Mouse (Mus musculus) midbrain, embryonic 12.5 days (tissue): ENCODE results near the gene Phc2. TPM values are rescaled to one million over a fixed set of nuclear protein-coding genes. Genes with fewer than 3 reads are reported as not detected.

Source experiments
- ATAC-seq: fragments of 200-750 bp; cut with Nextera tagmentation; 2 replicates; pipeline ENCODE4 v1.8.0; 2017; ENCODE audit warnings: low read depth, moderate TSS enrichment, moderate library complexity; ENCODE audit not compliant: low FRiP score
- H3K27ac ChIP-seq: fragments of 300-500 bp; sonication (generic); replicated peaks from 2 replicates; pipeline ENCODE4 v1.5.1; 2016; ENCODE audit warnings: mild to moderate bottlenecking
- H3K27me3 ChIP-seq: fragments of 300-500 bp; sonication (generic); 2 replicates; pipeline ENCODE4 v1.6.1; 2016; ENCODE audit warnings: mild to moderate bottlenecking
- H3K36me3 ChIP-seq: fragments of 300-500 bp; sonication (generic); 2 replicates; pipeline ENCODE4 v1.6.1; 2016
- H3K4me1 ChIP-seq: fragments of 300-500 bp; sonication (generic); 2 replicates; pipeline ENCODE4 v1.6.1; 2016
- H3K4me2 ChIP-seq: fragments of 300-500 bp; sonication (generic); replicated peaks from 2 replicates; pipeline ENCODE4 v1.6.1; 2016; ENCODE audit warnings: mild to moderate bottlenecking, moderate library complexity
- H3K4me3 ChIP-seq: fragments of 300-500 bp; sonication (generic); 2 replicates; pipeline ENCODE4 v1.5.1; 2016; ENCODE audit warnings: mild to moderate bottlenecking
- H3K9ac ChIP-seq: fragments of 300-500 bp; sonication (generic); replicated peaks from 2 replicates; pipeline ENCODE4 v1.6.1; 2016; ENCODE audit warnings: mild to moderate bottlenecking, moderate library complexity
- H3K9me3 ChIP-seq: fragments of 300-500 bp; sonication (generic); 2 replicates; pipeline ENCODE4 v1.6.1; 2016; ENCODE audit warnings: mild to moderate bottlenecking
- WGBS: fragments of 180-500 bp; shearing (Covaris S2); methylation state at CpG from one replicate; pipeline ENCODE4 v1.1.7; 2016; 5-methylcytosine and 5-hydroxymethylcytosine counted together
- polyA plus RNA-seq: library from polyadenylated mRNA; unstranded; fragments of >200 nt; fragmentation: Nextera tagmentation; extraction: Ambion mirVana; gene quantifications from 2 replicates; pipeline ENCODE4 v1.2.1, GENCODE M21; 2016

The Phc2 gene
- polyA plus RNA-seq, 1 experiment from 2014 or later = 133 TPM

DNA sequence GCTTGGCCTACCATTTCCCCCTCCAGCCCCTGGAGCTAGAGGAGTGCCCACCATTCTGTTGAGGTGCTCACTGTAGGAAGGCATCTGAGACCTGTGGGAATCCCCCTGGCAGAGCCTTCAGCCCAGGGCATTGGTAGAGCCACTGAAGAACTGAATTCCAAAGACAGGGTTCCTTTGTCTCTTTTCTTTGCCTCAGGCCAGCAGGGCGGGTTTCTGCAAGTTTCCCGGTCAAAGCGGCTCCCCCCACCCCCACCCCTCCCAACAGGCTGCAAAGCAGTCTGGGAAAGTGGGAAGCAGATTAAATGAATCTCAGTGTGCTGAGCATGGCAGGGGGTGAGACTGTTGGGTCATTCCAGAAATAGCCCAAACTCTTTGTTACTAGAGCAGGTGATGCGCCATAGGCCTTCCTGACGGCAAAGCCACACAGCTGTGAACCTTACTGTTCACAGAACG is 82.7 kb downstream of the Phc2 start:
- H3K4me1 ChIP-seq = peaks cover 74% of the 10 kb centered on the region
- H3K4me2 ChIP-seq = peak overlapping the region; percentile 25
- WGBS = 4% methylated on average over 6 of the region's 6 CpGs
- no peaks in the 10 kb centered on the region for H3K9me3 ChIP-seq
- no peaks in the 10 kb centered on the region for H3K27me3 ChIP-seq
- H3K36me3 ChIP-seq = peaks cover 8% of the 10 kb centered on the region; the same call in 1 of the 2 replicates
- H3K9ac ChIP-seq = peak overlapping the region; percentile 7
- peak; percentile 75 for ATAC-seq
- 0 out of 2 replicates have a peak overlapping the region, but pooled peaks have one; percentile 0 for H3K4me3 ChIP-seq
- peak overlapping the region; percentile 81 for H3K27ac ChIP-seq

DNA sequence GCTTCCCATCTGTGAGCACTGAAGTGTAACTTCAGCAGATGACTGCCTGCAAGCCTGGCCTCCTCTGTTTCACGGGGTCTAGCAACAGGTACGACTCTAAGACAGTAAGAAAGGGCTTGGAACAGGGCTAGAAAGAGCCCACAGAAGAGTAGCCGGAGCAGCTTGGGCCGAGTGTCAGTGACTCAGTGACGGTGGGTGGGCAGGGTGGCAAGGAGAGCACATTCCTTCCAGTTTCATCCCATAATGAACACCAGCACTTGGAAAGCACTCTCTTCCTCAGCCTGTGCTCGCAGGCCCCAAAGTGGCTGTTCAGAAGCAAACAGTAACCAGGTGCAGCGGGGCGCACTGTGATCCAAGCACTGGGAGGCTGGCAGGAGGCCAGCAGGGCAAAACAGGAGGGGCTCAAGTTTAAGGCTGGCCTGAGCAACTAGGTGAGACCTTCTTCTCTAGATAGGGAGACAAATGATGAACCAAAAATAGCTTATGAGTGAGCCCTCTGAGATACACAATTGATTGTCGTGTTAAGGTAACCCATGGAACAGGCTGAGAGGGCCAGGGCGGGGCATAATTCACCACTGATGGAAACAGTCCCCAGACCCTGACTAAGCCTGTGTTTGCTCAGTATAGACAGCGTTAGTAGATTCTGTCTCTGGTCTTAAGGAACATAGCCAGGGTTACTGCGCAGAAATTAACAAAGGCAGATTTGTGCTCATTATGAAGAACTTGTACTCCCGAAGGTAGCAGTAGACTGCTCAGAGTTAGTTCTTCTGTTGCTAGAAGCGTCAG is 83.5 kb downstream of the Phc2 start:
- WGBS = 56% methylated on average over 14 of the region's 14 CpGs
- Histone ChIP-seq H3K27me3 (no peaks in the 10 kb centered on the region), H3K27ac (peak overlapping the region; percentile 81), H3K4me1 (peaks cover 74% of the 10 kb centered on the region), H3K4me2 (peak overlapping the region; percentile 25), H3K4me3 (no peak overlapping the region), H3K9ac (no peak overlapping the region; the same call in 1 of the 2 replicates), H3K36me3 (peaks cover 15% of the 10 kb centered on the region), H3K9me3 (no peaks in the 10 kb centered on the region)
- no peak for ATAC-seq

DNA sequence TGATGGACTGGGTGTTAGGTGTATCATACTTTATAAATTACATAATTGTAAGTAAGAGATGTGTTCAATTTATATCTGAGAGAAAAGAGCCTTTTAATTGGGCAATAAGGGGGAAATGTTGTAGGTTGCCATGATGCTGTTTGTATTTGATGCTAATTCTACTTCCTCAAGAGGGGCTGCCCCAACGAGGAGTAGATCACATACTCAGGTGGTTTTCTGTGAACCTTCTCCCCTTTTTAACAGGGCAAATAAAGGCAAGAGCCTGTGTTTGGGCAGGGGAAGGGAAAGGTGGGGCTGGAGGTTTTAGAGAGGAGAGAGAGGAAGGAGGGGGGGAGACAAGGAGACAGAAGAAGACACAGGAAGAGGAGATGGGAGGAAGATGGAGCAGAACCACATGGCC is 86.4 kb downstream of the Phc2 start:
- Histone ChIP-seq H3K4me3 (no peak overlapping the region), H3K4me2 (no peak overlapping the region), H3K36me3 (peaks cover 34% of the 10 kb centered on the region), H3K27me3 (no peaks in the 10 kb centered on the region), H3K27ac (no peak overlapping the region), H3K9me3 (no peaks in the 10 kb centered on the region), H3K9ac (no peak overlapping the region), H3K4me1 (peaks cover 46% of the 10 kb centered on the region)
- 76% methylated on average over 1 of the region's 1 CpGs for WGBS
- ATAC-seq = no peak

DNA sequence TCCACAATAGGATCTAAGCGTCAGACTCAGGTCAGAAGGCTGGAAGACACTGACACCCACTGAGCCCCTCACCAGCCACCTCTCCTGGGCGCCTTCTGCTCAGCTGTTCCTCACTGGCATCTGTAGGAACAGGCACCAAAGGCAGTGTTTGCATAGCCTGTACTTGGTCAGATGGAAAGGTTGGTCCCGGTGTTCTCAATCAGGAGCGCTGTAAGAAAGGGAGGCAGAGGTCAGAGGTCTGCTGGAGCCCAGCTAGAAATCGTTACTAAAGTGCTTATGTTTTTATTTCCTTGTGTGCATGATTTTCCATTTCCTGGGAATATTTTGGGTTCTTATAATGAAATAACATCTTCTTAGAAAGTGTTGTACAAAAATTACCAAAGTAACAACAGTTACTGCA is 87.4 kb downstream of the Phc2 start:
- Histone ChIP-seq H3K9me3 (no peaks in the 10 kb centered on the region), H3K27me3 (no peaks in the 10 kb centered on the region), H3K4me1 (peaks cover 36% of the 10 kb centered on the region), H3K36me3 (peaks cover 44% of the 10 kb centered on the region), H3K4me3 (no peak overlapping the region), H3K9ac (0 out of 2 replicates have a peak overlapping the region, but pooled peaks have one; percentile 24), H3K27ac (no peak overlapping the region), H3K4me2 (no peak overlapping the region)
- 48% methylated on average over 5 of the region's 5 CpGs for WGBS
- no peak for ATAC-seq

- H3K4me1 ChIP-seq = peaks cover 30% of the 10 kb centered on the region
- peaks cover 50% of the 10 kb centered on the region for H3K36me3 ChIP-seq
- no peaks in the 10 kb centered on the region for H3K27me3 ChIP-seq
- no peaks in the 10 kb centered on the region for H3K9me3 ChIP-seq
- no peak overlapping the region for H3K4me3 ChIP-seq
- ATAC-seq = no peak
- H3K4me2 ChIP-seq = no peak overlapping the region
- no peak overlapping the region for H3K9ac ChIP-seq
- 52% methylated on average over 10 of the region's 10 CpGs for WGBS
- H3K27ac ChIP-seq = 0 out of 2 replicates have a peak overlapping the region, but pooled peaks have one; percentile 10
These were observed 88.0 kb downstream of the Phc2 start for GRCm38 (mm10) chr4:128742379-128742970.

- no peak overlapping the region for H3K4me3 ChIP-seq
- no peak overlapping the region for H3K9ac ChIP-seq
- peaks cover 57% of the 10 kb centered on the region for H3K36me3 ChIP-seq
- H3K4me2 ChIP-seq = no peak overlapping the region
- no peak for ATAC-seq
- H3K9me3 ChIP-seq = no peaks in the 10 kb centered on the region
- H3K27ac ChIP-seq = 0 out of 2 replicates have a peak overlapping the region, but pooled peaks have one; percentile 10
- 69% methylated on average over 12 of the region's 12 CpGs for WGBS
- H3K27me3 ChIP-seq = no peaks in the 10 kb centered on the region
- H3K4me1 ChIP-seq = peaks cover 24% of the 10 kb centered on the region
These were observed 88.6 kb downstream of the Phc2 start for GRCm38 (mm10) chr4:128743031-128743626.

DNA sequence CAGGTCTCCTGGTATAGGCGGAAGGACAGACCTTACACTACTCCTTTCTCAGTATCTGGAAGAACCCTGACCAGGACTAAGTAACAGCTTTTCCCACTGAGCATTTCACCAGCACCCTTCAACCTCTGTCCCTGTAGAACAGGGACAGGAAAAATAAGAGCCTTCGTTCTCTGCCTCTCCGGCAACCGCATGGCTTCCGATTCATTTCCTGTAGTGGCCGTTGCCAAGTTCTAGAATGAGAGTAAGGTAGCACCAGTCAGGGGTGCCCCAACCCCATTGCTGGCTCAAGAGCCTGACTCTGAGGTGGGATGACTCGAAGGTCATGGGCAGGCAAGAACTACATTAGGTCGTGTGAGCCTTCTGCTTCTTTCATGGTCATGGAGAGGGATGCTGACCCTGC is 90.7 kb downstream of the Phc2 start:
- Histone ChIP-seq H3K36me3 (peaks cover 77% of the 10 kb centered on the region), H3K4me1 (peaks cover 18% of the 10 kb centered on the region), H3K4me2 (no peak overlapping the region), H3K27me3 (no peaks in the 10 kb centered on the region), H3K9me3 (no peaks in the 10 kb centered on the region), H3K9ac (no peak overlapping the region), H3K4me3 (no peak overlapping the region), H3K27ac (no peak overlapping the region)
- ATAC-seq = no peak
- 93% methylated on average over 8 of the region's 8 CpGs for WGBS

DNA sequence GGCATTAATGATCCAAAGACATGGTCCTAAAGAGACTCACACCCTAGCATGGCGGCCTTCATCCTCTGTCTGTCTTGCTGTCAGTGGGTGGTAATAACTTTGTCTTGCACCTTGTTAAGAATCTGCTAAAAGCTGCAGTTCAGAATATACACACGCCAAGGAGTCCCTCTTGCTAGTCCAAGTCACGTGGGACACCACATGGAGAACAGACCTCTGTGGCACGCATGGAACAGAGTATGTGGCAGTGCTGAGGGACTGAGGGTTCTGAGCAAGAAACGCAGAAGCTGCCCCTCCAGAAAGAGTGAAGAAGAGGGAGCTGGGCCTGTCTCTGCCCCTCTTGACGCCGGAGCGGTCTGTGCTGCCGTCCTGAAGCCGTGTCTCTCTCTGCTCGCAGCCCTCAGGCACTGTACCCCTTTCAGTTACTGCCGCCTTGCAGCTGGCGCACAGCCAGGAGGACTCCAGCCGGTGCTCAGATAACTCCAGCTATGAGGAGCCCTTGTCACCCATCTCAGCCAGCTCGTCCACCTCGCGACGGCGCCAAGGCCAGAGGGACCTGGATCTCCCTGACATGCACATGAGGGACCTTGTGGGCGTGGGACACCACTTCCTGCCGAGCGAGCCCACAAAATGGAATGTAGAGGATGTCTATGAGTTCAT is 93.2 kb downstream of the Phc2 start:
- no peaks in the 10 kb centered on the region for H3K9me3 ChIP-seq
- no peak for ATAC-seq
- H3K27me3 ChIP-seq = no peaks in the 10 kb centered on the region
- H3K27ac ChIP-seq = 0 out of 2 replicates have a peak overlapping the region, but pooled peaks have one; percentile 10
- no peak overlapping the region for H3K4me3 ChIP-seq
- 92% methylated on average over 22 of the region's 22 CpGs for WGBS
- H3K4me2 ChIP-seq = no peak overlapping the region
- no peak overlapping the region for H3K9ac ChIP-seq
- H3K36me3 ChIP-seq = peaks cover 98% of the 10 kb centered on the region
- H3K4me1 ChIP-seq = peaks cover 3% of the 10 kb centered on the region; the same call in 1 of the 2 replicates

GRCm38 (mm10) chr4:128748309-128748708 is 93.8 kb downstream of the Phc2 start:
- no peaks in the 10 kb centered on the region for H3K27me3 ChIP-seq
- no peak for ATAC-seq
- no peak overlapping the region for H3K9ac ChIP-seq
- no peak overlapping the region for H3K27ac ChIP-seq
- no peaks in the 10 kb centered on the region for H3K4me1 ChIP-seq
- H3K9me3 ChIP-seq = no peaks in the 10 kb centered on the region
- no peak overlapping the region for H3K4me3 ChIP-seq
- no peak overlapping the region for H3K4me2 ChIP-seq
- H3K36me3 ChIP-seq = peaks cover 99% of the 10 kb centered on the region
- 93% methylated on average over 7 of the region's 7 CpGs for WGBS

- Histone ChIP-seq H3K9me3 (no peaks in the 10 kb centered on the region), H3K36me3 (peaks cover 89% of the 10 kb centered on the region), H3K4me1 (0 out of 2 replicates have a peak, but pooled peaks cover 3% of the 10 kb centered on the region), H3K4me2 (no peak overlapping the region), H3K27ac (no peak overlapping the region), H3K4me3 (no peak overlapping the region), H3K9ac (no peak overlapping the region), H3K27me3 (no peaks in the 10 kb centered on the region)
- no peak for ATAC-seq
- 64% methylated on average over 5 of the region's 5 CpGs for WGBS
These were observed 96.5 kb downstream of the Phc2 start for GRCm38 (mm10) chr4:128751006-128751405.

DNA sequence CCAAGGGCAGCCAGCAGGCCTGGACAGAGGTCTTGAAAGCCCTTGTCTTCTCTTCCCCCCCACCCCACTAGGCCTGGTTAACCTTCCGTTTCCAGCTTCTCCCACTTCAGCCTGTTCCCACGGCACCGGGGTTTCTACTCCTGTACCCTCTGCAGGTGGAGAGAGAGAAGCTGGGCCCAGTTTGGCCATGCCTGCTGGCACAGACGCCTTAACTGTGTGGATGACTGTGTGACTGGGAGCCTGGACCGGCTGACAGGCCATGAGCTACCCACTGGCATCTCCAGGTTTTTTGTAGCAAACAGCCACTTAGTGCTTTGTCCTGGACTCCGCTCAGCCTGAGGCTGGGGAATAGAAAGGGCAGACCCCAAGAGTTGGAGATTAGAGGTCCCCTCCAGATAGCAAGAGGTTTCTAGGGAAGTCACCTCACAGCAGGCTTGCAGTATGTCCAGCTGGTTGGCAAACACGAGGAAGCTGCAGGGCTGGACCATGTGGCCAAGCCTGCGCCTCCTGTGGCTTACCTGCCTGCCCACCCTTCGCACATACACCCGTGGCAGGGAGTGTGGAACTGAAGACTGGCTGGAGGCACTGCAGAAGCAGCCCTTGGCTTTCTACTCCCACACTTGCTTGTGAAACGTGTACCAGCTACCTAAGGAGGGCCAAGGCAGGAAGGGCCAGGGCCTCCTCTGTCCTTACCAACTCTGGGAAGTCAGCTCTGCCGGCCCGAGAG is 97.7 kb downstream of the Phc2 start:
- no peaks in the 10 kb centered on the region for H3K27me3 ChIP-seq
- peak overlapping the region; percentile 39 for H3K27ac ChIP-seq
- no peak overlapping the region for H3K4me2 ChIP-seq
- H3K9ac ChIP-seq = no peak overlapping the region
- peaks cover 77% of the 10 kb centered on the region for H3K36me3 ChIP-seq
- H3K9me3 ChIP-seq = no peaks in the 10 kb centered on the region
- 87% methylated on average over 13 of the region's 13 CpGs for WGBS
- ATAC-seq = no peak
- H3K4me1 ChIP-seq = 0 out of 2 replicates have a peak, but pooled peaks cover 3% of the 10 kb centered on the region
- H3K4me3 ChIP-seq = no peak overlapping the region
